Mouse (Mus musculus): ENCODE results near the gene Coasy.

Gene Coasy

DNA sequence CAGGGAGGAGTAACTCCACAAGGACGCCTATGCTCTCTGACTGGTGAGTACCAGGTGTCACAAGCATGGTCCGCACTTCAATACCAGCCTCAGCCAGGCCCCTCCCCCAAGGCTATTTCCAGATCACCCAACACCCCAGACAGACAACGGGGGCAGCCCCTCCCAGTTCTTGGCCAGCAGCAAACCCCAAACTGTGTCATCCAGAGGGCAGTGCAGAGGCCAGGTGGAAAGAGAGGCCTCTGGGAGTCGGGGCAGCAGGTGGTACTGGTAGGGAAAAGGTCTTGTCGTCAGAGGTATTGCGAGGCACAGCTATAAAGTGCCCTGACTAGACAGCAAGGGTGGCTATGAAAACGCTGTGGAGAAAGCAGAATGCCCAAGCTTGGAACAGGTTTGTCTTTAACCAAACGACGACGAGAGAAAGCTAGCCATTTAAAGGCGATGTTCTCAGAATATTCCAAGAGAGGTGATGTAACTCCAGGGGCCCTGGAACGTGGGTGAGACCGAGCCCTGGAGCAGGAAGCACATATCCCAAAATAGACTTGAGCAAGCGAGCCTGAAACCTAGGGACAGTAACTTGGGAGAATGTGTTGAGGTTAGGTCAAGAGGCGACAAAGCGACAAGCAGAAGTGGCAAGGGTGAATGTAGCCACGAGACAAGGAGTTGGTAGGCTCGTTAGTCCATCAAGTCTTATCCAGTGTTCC is 47.8 kb downstream of the Coasy start:
- in situ Hi-C loops (cut with MseI, MboI): loop anchor here (5.0 kb wide), 1 partner anchor 47 kb away; the partner anchor contains the start of gene Ccr10 (in 2 of the 2)

DNA sequence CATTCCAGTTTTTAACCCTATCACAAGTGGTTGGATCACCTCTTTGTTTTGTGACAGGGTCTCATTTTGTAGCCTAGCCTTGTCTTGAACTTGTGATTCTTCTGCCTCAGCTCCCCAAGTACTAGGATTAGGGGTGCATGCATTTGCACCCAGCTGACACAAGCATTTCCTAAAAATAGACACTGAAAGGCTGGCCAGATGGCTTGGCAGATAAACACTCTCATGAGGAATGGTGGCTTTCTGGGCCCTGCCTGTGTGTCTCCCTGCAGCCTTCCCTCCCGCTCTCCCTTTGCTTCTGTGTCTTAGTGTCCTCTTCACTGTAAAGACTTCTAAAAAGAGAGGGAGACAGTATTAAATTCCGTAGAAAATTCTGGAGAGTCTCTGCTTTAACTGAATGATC is 48.8 kb downstream of the Coasy start:
- in situ Hi-C loops (cut with MseI, MboI): loop anchor here (5.0 kb wide), 1 partner anchor 46 kb away; the partner anchor contains the start of gene Ccr10 (in 2 of the 2)

DNA sequence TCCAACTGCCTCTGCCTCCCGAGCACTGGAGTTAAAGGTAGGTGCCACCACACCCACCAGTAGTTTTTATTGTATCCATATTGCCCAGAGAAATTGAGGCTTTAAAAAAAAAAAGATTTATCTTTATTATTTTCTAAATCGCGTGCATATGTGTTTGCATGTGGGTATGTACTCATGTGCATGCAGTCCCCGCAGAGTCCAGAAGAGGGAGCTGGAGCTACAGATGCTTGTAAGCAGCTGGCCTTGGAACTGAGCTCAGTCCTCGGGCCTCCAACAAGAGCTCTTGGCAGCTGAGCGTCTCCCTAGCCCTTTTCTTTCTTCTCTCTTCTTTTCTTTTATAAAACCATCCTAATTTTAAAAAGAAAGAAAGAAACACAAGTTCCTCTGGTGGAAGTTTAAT is 49.3 kb downstream of the Coasy start:
- in situ Hi-C loops (cut with MseI, MboI): loop anchor here (5.0 kb wide), 1 partner anchor 46 kb away; the partner anchor contains the start of gene Ccr10 (in 2 of the 2)

DNA sequence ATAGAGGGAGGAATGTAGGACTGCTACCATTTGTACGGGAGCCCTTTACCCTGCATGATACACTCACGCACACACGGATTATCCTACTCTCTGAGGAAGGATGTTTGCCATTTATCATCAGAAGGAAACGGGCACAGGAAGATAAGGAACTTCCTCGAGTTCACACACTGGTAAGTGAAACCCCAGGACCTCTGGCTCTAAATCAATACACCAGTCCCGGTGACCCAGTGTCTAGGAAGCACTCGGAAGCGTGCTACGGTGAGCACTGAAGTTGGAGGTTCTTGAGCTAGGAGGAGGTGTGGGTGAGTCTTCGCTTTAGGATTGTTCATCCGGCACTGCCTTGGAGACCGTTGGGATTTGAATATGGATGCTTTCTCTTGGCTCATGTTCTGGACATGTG is 50.7 kb downstream of the Coasy start:
- in situ Hi-C loops (cut with MseI, MboI): loop anchor here (5.0 kb wide), 1 partner anchor 44 kb away; the partner anchor contains the start of gene Ccr10 (in 2 of the 2)

DNA sequence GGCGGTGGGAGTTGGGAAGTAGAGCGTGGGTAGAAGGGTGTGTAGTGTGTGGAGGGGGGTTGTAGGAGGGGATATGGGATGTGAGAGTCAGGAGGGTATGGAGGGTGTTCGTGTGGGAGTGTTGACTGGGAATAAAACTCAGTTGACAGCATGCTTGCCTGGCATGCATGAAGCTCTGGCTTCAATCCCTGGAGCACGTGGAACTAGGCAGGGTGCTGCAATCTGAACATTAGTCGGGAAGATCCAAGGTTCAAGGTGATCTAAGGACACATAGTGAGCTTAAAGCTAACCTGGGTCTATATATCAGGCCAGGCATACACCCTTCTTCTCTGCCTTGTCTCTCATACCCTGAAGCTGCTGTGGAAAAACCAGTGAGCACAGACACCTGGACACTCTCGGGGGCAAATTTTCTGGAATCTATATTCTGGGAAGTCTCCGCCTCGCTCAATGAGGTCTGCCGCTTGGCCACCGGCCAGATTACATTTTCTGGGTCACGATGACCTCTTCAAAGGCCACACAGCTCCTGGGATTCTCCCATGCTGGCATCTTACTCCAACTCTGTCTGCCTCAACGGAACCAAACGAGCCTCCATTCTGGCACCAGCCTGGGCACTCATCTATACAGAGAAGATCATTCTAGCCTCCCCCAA is 52.0 kb downstream of the Coasy start:
- in situ Hi-C loops (cut with MseI, MboI): loop anchor here (5.0 kb wide), 1 partner anchor 43 kb away; the partner anchor contains the start of gene Ccr10 (in 2 of the 2)

Measured in mouse trophoblast stem cell (cell line).